Mouse (Mus musculus) macrophage (primary cell): ENCODE results near the gene Actb. TPM values are rescaled to one million over a fixed set of nuclear protein-coding genes. Genes with fewer than 3 reads are reported as not detected.

Experiments used
- H3K27ac ChIP-seq: fragments of 350-480 bp; formaldehyde crosslinking; 2 replicates; pipeline ENCODE4 v1.9.0; 2021
- H3K36me3 ChIP-seq: fragments of 350-480 bp; formaldehyde crosslinking; 2 replicates; pipeline ENCODE4 v1.9.0; 2021; ENCODE audit errors: inconsistent target
- H3K4me3 ChIP-seq: fragments of 350-480 bp; formaldehyde crosslinking; 2 replicates; pipeline ENCODE4 v1.9.0; 2021; ENCODE audit errors: inconsistent target
- H3K79me2 ChIP-seq: fragments of 350-480 bp; formaldehyde crosslinking; 2 replicates; pipeline ENCODE4 v1.9.0; 2021; ENCODE audit errors: inconsistent target
- WGBS: methylation state at CpG from one replicate; pipeline ENCODE4 v1.1.7; 2026; ENCODE audit warnings: inconsistent platforms; ENCODE audit not compliant: missing documents; 5-methylcytosine and 5-hydroxymethylcytosine counted together
- polyA plus RNA-seq: library from polyadenylated mRNA; stranded (reverse); fragments of 250-400 nt; gene quantifications from 3 replicates; pipeline ENCODE4 v1.2.4, GENCODE M21; 2018; ENCODE audit warnings: inconsistent platforms

Gene Actb
- polyA plus RNA-seq, 1 experiment from 2014 or later: 4,195 TPM

- Histone ChIP-seq H3K27ac (peak overlapping the region; percentile 100; the same call in 1 of the 2 replicates), H3K79me2 (peaks cover 30% of the 10 kb centered on the region), H3K36me3 (no peaks in the 10 kb centered on the region), H3K4me3 (no peak overlapping the region)
- WGBS: 95% methylated on average over 2 of the region's 2 CpGs
Measured at GRCm38 (mm10) chr5:142911629-142912028, 5.1 kb upstream of the Actb start.

- WGBS: 34% methylated on average over 8 of the region's 8 CpGs
- Histone ChIP-seq H3K36me3 (peaks cover 7% of the 10 kb centered on the region), H3K4me3 (peak overlapping the region; percentile 63; the same call in 1 of the 2 replicates), H3K79me2 (peaks cover 43% of the 10 kb centered on the region), H3K27ac (peak overlapping the region; percentile 100)
Measured at GRCm38 (mm10) chr5:142909576-142910278, 3.2 kb upstream of the Actb start.

DNA sequence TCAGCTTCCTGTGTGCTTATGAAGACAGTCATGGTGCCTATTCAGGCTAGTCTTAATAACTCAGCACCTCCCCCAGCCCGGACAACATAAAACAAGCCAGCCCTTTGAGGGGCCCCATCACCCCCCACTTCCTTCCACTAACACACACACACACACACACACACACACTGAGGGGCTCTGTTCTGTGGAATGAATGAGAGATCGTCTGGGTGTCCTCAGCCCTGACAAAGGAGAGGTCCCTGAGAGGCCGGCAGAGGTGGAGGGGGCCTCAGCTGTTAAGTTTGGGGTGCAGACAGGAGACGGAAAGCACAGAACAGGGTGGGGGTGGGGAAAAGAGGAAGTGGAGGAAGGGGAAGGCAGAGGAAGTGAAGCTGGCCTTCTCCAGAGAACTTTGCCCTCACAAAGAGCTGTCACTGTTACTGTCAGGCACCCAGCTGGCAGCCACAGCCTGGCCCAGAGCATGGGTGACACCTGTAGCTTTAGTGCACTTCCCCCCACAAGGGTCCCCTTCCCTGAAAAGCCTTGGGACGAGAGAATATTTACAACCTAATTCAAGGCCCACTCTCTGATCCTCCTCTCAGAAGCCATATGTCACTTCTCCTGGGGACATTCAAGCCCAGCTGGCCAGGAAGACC, 2.5 kb upstream of the Actb start:
- Histone ChIP-seq H3K4me3 (peak overlapping the region; percentile 63), H3K27ac (peak overlapping the region; percentile 100), H3K79me2 (peaks cover 49% of the 10 kb centered on the region), H3K36me3 (peaks cover 13% of the 10 kb centered on the region)
- 0% methylated on average over 4 of the region's 5 CpGs for WGBS

DNA sequence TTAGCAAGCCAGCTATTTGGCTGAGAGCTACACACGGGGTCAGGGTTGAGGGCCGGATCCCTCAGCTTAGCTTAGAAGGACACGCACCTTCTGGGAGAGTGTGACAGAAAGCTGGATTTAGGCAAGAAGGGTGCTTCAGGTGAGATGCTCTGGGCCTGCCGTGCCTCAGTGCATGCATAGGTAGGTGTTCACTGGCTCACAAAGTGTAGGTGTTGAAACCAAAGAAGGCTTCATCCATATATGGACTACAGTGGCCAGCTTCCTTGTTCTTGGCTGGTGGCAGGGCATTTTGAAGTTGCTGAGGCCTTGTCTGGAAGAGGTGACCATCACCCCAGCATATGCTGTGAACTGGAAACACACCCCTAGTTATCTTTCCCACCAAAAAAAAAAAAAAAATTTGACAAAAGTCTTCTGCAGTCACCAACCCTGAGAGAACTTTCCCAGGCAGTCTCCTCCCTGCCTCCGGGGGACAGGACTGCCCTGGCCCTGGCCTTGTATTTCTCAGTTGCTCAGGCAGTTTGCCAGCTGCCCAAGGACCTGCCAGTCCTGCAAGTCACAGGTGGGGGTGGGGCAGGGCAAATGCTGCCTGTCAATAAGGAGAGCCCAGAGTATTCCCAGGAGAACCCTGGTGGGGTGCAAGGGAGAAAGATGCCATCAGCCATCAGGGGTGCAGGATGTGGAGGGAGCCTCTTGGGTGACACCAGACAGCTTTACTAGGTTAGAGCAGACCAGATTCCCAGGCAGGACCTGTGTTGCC, 1.4 kb upstream of the Actb start:
- 46% methylated on average over 5 of the region's 5 CpGs for WGBS
- Histone ChIP-seq H3K36me3 (peaks cover 19% of the 10 kb centered on the region), H3K79me2 (peaks cover 60% of the 10 kb centered on the region), H3K4me3 (peak overlapping the region; percentile 63), H3K27ac (peak overlapping the region; percentile 100)

DNA sequence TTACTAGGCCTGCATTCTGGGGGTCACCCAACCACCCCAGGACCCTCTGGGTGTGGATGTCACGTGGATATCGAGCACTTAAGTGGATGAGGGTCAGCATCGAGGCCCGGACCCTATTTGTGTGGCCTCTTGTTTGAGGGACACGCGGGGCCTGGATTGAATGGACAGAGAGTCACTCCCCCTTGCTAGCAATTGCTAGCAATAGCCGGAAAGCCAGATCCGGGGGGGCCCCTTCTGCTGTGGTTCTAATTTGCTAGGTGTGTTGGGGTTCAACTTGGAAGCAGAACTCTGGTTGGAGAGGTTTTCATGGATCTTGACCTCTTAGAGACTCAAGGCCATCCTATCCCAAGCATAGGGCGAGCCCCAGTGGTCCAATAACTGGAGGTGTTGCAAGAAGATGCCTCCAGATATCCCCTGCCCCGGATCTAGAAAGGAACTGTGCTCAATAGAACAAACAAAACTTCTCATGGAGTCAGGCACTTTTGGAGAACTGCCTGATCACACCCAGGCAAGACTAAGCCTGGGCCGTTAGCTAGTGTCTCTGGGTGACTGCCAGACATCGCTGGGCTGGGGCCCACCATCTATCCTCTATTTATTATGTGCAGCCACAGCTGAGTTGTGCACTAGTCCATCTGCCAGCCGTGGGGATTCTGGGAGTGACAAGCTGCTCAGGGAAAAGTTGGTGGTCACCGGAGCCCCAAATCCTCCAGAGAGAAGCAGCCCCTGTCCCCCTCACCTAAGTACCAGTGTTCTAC, 671 bp upstream of the Actb start:
- peak overlapping the region; percentile 100 for H3K27ac ChIP-seq
- H3K79me2 ChIP-seq: peaks cover 61% of the 10 kb centered on the region
- WGBS: 8% methylated on average over 14 of the region's 14 CpGs
- peaks cover 21% of the 10 kb centered on the region for H3K36me3 ChIP-seq
- H3K4me3 ChIP-seq: peak overlapping the region; percentile 63

DNA sequence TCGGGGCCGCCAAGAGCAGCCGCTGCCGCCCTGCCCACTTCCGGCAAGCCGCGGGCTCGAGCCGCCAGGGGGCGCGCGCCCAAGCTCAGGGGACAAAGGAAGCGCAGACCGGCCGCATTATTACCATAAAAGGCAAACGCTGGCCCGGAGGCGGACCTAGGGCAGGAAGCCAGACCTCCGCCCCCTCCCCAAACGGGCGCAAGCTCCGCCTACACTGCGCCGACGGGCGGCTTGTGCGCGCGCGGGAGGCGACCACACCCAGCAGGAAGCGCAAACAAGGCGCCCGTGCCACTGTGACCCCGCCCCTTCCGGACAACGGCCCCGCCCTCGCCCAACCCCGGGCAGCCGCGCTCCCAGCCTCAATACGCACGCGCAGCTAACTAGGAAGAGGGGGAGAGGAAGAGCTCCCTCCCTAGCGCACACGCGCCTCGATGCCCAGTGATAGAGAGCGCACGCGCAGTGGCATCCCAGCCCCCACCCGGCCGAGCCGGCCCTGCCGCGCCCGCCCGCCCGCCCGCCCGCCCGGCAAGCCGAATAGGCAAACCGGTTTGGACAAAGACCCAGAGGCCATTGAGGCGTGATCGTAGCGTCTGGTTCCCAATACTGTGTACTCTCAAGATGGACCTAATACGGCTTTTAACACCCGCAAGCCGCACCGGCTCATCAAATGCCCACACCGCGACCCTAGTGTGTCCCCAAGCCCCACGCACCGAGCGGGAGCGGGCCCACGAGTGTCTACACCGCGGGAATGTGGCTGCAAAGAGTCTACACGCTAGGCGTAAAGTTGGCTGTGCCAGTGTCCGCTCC, 626 bp downstream of the Actb start:
- H3K79me2 ChIP-seq: peaks cover 53% of the 10 kb centered on the region
- peak overlapping the region; percentile 100 for H3K27ac ChIP-seq
- H3K36me3 ChIP-seq: peaks cover 21% of the 10 kb centered on the region
- H3K4me3 ChIP-seq: peak overlapping the region; percentile 83
- WGBS: under 1% methylated on average over 50 of the region's 84 CpGs

DNA sequence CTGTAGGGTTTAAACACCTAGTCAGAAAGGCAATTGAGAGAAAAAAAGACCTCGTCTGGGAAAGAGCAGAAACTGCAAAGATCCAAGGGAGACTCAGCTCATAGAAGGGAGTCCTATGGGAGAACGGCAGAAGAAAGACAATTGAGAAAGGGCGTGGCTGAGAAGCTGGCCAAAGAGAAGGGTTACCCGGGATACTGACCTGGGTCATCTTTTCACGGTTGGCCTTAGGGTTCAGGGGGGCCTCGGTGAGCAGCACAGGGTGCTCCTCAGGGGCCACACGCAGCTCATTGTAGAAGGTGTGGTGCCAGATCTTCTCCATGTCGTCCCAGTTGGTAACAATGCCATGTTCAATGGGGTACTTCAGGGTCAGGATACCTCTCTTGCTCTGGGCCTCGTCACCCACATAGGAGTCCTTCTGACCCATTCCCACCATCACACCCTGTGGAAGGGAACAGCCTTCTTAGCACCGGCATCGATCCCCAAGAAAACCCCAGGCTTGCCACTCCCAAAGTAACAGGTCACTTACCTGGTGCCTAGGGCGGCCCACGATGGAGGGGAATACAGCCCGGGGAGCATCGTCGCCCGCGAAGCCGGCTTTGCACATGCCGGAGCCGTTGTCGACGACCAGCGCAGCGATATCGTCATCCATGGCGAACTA, 1.4 kb downstream of the Actb start:
- WGBS: under 1% methylated on average over 26 of the region's 27 CpGs
- peaks cover 51% of the 10 kb centered on the region for H3K79me2 ChIP-seq
- peaks cover 21% of the 10 kb centered on the region for H3K36me3 ChIP-seq
- H3K27ac ChIP-seq: peak overlapping the region; percentile 75
- H3K4me3 ChIP-seq: peak overlapping the region; percentile 83

DNA sequence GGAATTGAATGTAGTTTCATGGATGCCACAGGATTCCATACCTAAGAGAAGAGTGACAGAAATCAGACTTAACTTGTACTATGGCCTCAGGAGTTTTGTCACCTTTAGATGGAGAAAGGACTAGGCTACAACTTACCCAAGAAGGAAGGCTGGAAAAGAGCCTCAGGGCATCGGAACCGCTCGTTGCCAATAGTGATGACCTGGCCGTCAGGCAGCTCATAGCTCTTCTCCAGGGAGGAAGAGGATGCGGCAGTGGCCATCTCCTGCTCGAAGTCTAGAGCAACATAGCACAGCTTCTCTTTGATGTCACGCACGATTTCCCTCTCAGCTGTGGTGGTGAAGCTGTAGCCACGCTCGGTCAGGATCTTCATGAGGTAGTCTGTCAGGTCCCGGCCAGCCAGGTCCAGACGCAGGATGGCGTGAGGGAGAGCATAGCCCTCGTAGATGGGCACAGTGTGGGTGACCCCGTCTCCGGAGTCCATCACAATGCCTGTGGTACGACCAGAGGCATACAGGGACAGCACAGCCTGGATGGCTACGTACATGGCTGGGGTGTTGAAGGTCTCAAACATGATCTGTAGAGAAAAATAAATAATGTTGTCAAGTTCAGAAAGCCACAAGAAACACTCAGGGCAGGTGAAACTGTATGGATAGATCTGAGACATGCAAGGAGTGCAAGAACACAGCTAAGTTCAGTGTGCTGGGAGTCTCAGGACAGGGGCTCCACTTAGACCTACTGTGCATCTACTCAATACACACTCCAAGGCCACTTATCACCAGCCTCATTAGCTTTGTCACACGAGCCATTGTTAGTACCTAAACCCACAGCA, 2.1 kb downstream of the Actb start:
- H3K79me2 ChIP-seq: peaks cover 51% of the 10 kb centered on the region
- peak overlapping the region; percentile 75 for H3K27ac ChIP-seq
- H3K36me3 ChIP-seq: peaks cover 21% of the 10 kb centered on the region
- WGBS: 24% methylated on average over 19 of the region's 19 CpGs
- H3K4me3 ChIP-seq: peak overlapping the region; percentile 83

DNA sequence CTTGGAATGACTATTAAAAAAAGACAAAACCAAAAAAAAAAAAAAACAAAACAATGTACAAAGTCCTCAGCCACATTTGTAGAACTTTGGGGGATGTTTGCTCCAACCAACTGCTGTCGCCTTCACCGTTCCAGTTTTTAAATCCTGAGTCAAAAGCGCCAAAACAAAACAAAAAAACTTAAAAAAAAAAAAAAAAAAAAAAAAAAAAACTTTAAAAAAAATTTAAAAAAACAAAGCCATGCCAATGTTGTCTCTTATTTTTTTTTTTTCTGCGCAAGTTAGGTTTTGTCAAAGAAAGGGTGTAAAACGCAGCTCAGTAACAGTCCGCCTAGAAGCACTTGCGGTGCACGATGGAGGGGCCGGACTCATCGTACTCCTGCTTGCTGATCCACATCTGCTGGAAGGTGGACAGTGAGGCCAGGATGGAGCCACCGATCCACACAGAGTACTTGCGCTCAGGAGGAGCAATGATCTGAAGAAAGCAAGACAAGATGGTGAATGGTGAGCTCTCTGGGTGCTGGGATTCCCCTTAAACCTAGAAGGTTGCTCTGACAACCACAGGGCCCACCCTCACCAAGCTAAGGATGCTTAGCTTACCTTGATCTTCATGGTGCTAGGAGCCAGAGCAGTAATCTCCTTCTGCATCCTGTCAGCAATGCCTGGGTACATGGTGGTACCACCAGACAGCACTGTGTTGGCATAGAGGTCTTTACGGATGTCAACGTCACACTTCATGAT, 2.9 kb downstream of the Actb start:
- whole genome bisulfite sequencing: 67% methylated on average over 14 of the region's 14 CpGs
- Histone ChIP-seq H3K4me3 (peak overlapping the region; percentile 83), H3K27ac (peak overlapping the region; percentile 75; the same call in 1 of the 2 replicates), H3K79me2 (peaks cover 50% of the 10 kb centered on the region), H3K36me3 (peaks cover 21% of the 10 kb centered on the region)

- Histone ChIP-seq H3K27ac (0 out of 2 replicates have a peak overlapping the region, but pooled peaks have one; percentile 2), H3K79me2 (peaks cover 41% of the 10 kb centered on the region), H3K36me3 (peaks cover 21% of the 10 kb centered on the region), H3K4me3 (peak overlapping the region; percentile 83)
- 83% methylated on average over 5 of the region's 5 CpGs for WGBS
Measured at GRCm38 (mm10) chr5:142902506-142903314, 3.8 kb downstream of the Actb start.

GRCm38 (mm10) chr5:142901846-142902505, 4.6 kb downstream of the Actb start:
- 71% methylated on average over 4 of the region's 4 CpGs for WGBS
- Histone ChIP-seq H3K36me3 (peaks cover 21% of the 10 kb centered on the region), H3K27ac (no peak overlapping the region), H3K4me3 (no peak overlapping the region), H3K79me2 (peaks cover 34% of the 10 kb centered on the region)
